ENCODE assay signal across 8 mouse cellular contexts in the genomic region with DNA sequence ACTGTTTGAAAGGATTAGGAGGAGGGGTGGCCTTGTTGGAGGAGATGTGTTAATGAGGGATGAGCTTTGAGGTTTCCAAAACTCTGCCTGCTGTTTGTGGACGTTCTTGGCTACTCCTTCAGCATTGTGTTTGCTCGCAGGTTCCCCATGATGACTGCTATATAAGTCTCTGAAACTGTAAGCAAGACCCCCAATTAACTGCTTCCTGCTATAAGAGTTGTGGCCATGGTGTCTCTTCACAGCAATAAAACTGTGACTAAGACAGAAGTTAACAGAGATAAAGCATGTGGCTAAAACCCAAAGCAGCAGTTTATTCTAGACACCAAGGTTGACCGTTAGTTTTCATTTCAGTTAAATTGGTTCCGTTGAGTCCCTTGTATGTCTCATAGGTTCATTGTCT. TPM values are rescaled to one million over a fixed set of nuclear protein-coding genes. Genes with fewer than 3 reads are reported as not detected.
DNase-seq lines count a peak whose midpoint lies in the region; ATAC-seq and TF ChIP-seq lines count a peak whose summit lies in the region.

No protein-coding gene starts in this region.

- 25% methylated on average over 4 of the region's 4 CpGs for WGBS in embryonic facial prominence, embryonic 12.5 days
- 16% methylated on average over 4 of the region's 4 CpGs for WGBS in limb, embryonic 11.5 days

- H3K36me3 ChIP-seq in embryonic facial prominence, embryonic 12.5 days = no peaks in the 10 kb centered on the region
- H3K36me3 ChIP-seq in limb, embryonic 11.5 days (ENCODE audit: control insufficient read depth, insufficient read depth, low read length) = no peaks in the 10 kb centered on the region

- intact Hi-C loops in left cerebral cortex, postnatal 10 days (cut with DNase I) = loop anchor here (5.0 to 10.0 kb wide), 2 partner anchors 64 to 137 kb away; a partner anchor contains a TSS

- peak overlapping the region; percentile 70 for H3K9ac ChIP-seq in embryonic facial prominence, embryonic 12.5 days
- peak overlapping the region; percentile 78 for H3K9ac ChIP-seq in limb, embryonic 11.5 days (ENCODE audit: low read length)

- H3K4me3 ChIP-seq in layer of hippocampus, adult 2 months = peak overlapping the region; percentile 94; the same call in 1 of the 2 replicates
- peak overlapping the region; percentile 86 for H3K4me3 ChIP-seq in embryonic facial prominence, embryonic 12.5 days
- peak overlapping the region; percentile 78 for H3K4me3 ChIP-seq in limb, embryonic 11.5 days (ENCODE audit: low read depth, low read length)

- no peak for ATAC-seq in embryonic facial prominence, embryonic 12.5 days (ENCODE audit: insufficient number of reproducible peaks, insufficient read depth, low FRiP score, low TSS enrichment)
- ATAC-seq in limb, embryonic 11.5 days (ENCODE audit: insufficient number of reproducible peaks, low FRiP score, low TSS enrichment, low read depth) = no peak
- no peak for ATAC-seq in granulocyte monocyte progenitor cell, adult 5-6 weeks (replicated peaks; ENCODE audit: poor library complexity, severe bottlenecking)
- no peak for ATAC-seq in monocyte, adult 5-6 weeks (replicated peaks; ENCODE audit: insufficient number of reproducible peaks, low FRiP score, low TSS enrichment, poor library complexity, severe bottlenecking)

- TF ChIP-seq CTCF in layer of hippocampus, adult 2 months (conservative IDR thresholded peaks at IDR 0.05) = no peak

- no peak overlapping the region for H3K27ac ChIP-seq in layer of hippocampus, adult 2 months
- no peak overlapping the region for H3K27ac ChIP-seq in embryonic facial prominence, embryonic 12.5 days
- H3K27ac ChIP-seq in limb, embryonic 11.5 days (replicated peaks; ENCODE audit: low read depth, low read length) = no peak overlapping the region

- no peak for DNase-seq in layer of hippocampus, adult 2 months (ENCODE audit: low spot score in 2 of 2)
- DNase-seq in layer of hippocampus, postnatal 36 days = no peak
- DNase-seq in limb, embryonic 11.5 days (ENCODE audit: low spot score) = no peak
- peak; percentile 20 for DNase-seq in retina, embryonic 14.5 days (ENCODE audit: low spot score)
- no peak for DNase-seq in left cerebral cortex, postnatal 10 days (ENCODE audit: extremely low spot score in 1 of 2, low spot score in 2 of 2)

- H3K9me3 ChIP-seq in embryonic facial prominence, embryonic 12.5 days = no peaks in the 10 kb centered on the region
- no peaks in the 10 kb centered on the region for H3K9me3 ChIP-seq in limb, embryonic 11.5 days (ENCODE audit: control insufficient read depth, low read length)

- peak overlapping the region; percentile 53 for H3K4me2 ChIP-seq in embryonic facial prominence, embryonic 12.5 days (replicated peaks)
- H3K4me2 ChIP-seq in limb, embryonic 11.5 days (ENCODE audit: low read depth, severe bottlenecking) = peak overlapping the region; percentile 57

- H3K4me1 ChIP-seq in embryonic facial prominence, embryonic 12.5 days = peaks cover 8% of the 10 kb centered on the region; the same call in 1 of the 2 replicates
- 0 out of 2 replicates have a peak, but pooled peaks cover 2% of the 10 kb centered on the region for H3K4me1 ChIP-seq in limb, embryonic 11.5 days (ENCODE audit: control insufficient read depth, insufficient read depth, low read length)

- no peaks in the 10 kb centered on the region for H3K27me3 ChIP-seq in embryonic facial prominence, embryonic 12.5 days
- no peaks in the 10 kb centered on the region for H3K27me3 ChIP-seq in limb, embryonic 11.5 days (ENCODE audit: control insufficient read depth, insufficient read depth, low read length)

RNA-seq across cellular contexts. Expression of a gene that starts 0.9 kb away (rescaled TPM):
- total RNA-seq in layer of hippocampus, adult 2 months (2021) = under 1 TPM; 0.20 to 0.27 TPM
- total RNA-seq in layer of hippocampus, postnatal 36 days (2021) = under 1 TPM; 0.37 to 0.48 TPM
- 54.3 and 55.0 TPM in 2 replicates for polyA plus RNA-seq in embryonic facial prominence, embryonic 12.5 days (2016; fragmentation: Nextera tagmentation; extraction: Ambion mirVana)
- polyA plus RNA-seq in limb, embryonic 11.5 days (2014; fragmentation: Nextera tagmentation; extraction: Ambion mirVana) = 38.4 and 40.4 TPM in 2 replicates
- 42.2 and 46.8 TPM in 2 replicates for total RNA-seq in granulocyte monocyte progenitor cell, adult 5-6 weeks (2014; fragmentation: Nextera tagmentation)
- 71.1 and 76.1 TPM in 2 replicates for total RNA-seq in granulocyte monocyte progenitor cell, adult 5-6 weeks (2017)
- 2.5 to 4.6 TPM (median 2.6 TPM) in 3 replicates for total RNA-seq in monocyte, adult 5-6 weeks (2017)
- 1 to 10 TPM; 1.4 to 1.6 TPM for total RNA-seq in left cerebral cortex, postnatal 10 days (2021)

RNA-seq across cellular contexts. Expression of a gene that starts 13.3 kb away (rescaled TPM):
- 1 to 10 TPM; 8.0 to 8.1 TPM for total RNA-seq in layer of hippocampus, adult 2 months (2021)
- 1 to 10 TPM; 7.3 to 7.5 TPM for total RNA-seq in layer of hippocampus, postnatal 36 days (2021)
- polyA plus RNA-seq in embryonic facial prominence, embryonic 12.5 days (2016; fragmentation: Nextera tagmentation; extraction: Ambion mirVana) = 4.6 and 6.0 TPM in 2 replicates
- 6.1 and 7.2 TPM in 2 replicates for polyA plus RNA-seq in limb, embryonic 11.5 days (2014; fragmentation: Nextera tagmentation; extraction: Ambion mirVana)
- 15.8 and 16.0 TPM in 2 replicates for total RNA-seq in granulocyte monocyte progenitor cell, adult 5-6 weeks (2014; fragmentation: Nextera tagmentation)
- total RNA-seq in granulocyte monocyte progenitor cell, adult 5-6 weeks (2017) = 15.0 and 15.8 TPM in 2 replicates
- 3.7 to 5.5 TPM (median 4.3 TPM) in 3 replicates for total RNA-seq in monocyte, adult 5-6 weeks (2017)
- total RNA-seq in left cerebral cortex, postnatal 10 days (2021) = 1 to 10 TPM; 6.3 to 6.7 TPM

RNA-seq across cellular contexts. Expression of a gene that starts 18.7 kb away (rescaled TPM):
- 10 to 100 TPM; 53.2 to 53.6 TPM for total RNA-seq in layer of hippocampus, adult 2 months (2021)
- 10 to 100 TPM; 51.3 to 55.5 TPM for total RNA-seq in layer of hippocampus, postnatal 36 days (2021)
- 22.6 and 23.3 TPM in 2 replicates for polyA plus RNA-seq in embryonic facial prominence, embryonic 12.5 days (2016; fragmentation: Nextera tagmentation; extraction: Ambion mirVana)
- polyA plus RNA-seq in limb, embryonic 11.5 days (2014; fragmentation: Nextera tagmentation; extraction: Ambion mirVana) = 19.8 and 20.7 TPM in 2 replicates
- total RNA-seq in granulocyte monocyte progenitor cell, adult 5-6 weeks (2014; fragmentation: Nextera tagmentation) = 11.5 and 18.3 TPM in 2 replicates
- 14.4 and 15.7 TPM in 2 replicates for total RNA-seq in granulocyte monocyte progenitor cell, adult 5-6 weeks (2017)
- 11.1 to 22.1 TPM (median 15.6 TPM) in 3 replicates for total RNA-seq in monocyte, adult 5-6 weeks (2017)
- 10 to 100 TPM; 61.6 to 61.8 TPM for total RNA-seq in left cerebral cortex, postnatal 10 days (2021)
